Mouse (Mus musculus): Measurements from ENCODE around the gene Hps6. TPM values are rescaled to one million over a fixed set of nuclear protein-coding genes. Genes with fewer than 3 reads are reported as not detected.
A peak's percentile ranks its signal among the peaks of the same experiment; 100 is the strongest.
"Not testable (repeated sequence)": the region's sequence is repeated elsewhere in the genome, so short reads cannot be mapped to it uniquely, and the experiment has no call there.

The Hps6 gene
- total RNA-seq (2021) = 10 to 100 TPM; 16.5 to 17.1 TPM
- long read RNA-seq, experiment 1, transcript Hps6-201 (1 exons, 2,666 nt) = major isoform, 19 of 19 reads
- long read RNA-seq, experiment 1, partial matches to known transcripts = 0 of 19 reads
- long read RNA-seq, experiment 1, other reads (novel, unspliced or antisense) = 0 of 19 reads
- long read RNA-seq, experiment 2, transcript Hps6-201 (1 exons, 2,666 nt) = major isoform, 38 of 38 reads
- long read RNA-seq, experiment 2, partial matches to known transcripts = 0 of 38 reads
- long read RNA-seq, experiment 2, other reads (novel, unspliced or antisense) = 0 of 38 reads

DNA sequence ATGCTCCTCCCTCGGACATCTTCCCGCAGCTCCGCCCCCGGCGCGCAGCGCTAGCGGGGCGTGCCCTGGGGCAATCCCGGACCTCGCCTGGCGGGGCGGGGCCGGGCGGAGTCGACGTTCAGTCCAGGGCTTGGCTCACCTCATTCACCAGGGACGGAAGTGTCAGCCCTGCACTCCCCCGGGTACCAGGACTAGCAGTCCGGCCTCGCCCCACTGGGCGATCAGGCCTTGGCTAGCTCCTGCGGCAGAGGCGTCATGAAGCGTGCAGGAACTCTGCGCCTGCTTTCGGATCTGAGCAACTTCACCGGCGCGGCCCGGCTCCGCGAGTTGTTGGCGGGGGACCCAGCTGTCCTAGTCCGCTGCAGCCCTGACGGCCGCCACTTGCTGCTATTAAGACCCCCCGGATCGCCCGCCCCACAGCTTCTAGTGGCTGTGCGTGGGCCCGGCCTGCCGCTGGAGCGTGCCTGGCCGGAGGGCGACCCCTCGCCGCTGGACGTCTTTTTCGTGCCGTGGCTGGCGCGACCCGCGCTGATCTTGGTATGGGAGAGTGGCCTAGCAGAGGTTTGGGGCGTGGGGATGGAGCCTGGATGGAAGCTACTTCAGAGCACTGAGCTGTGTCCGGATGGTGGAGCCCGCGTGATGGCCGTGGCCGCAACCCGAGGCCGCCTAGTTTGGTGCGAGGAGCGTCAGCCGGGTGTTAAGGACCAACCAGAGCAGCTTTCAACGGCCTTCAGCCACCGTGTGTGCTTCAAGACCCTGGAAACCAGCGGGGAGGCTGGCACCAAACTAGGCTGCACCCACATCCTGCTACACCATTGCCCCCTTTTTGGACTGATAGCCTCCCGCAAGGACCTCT is at the start of gene Hps6:
TSS of gene Hps6 (plus strand) at position 138 of the 856 bp plus-strand sequence.
- peak; percentile 73 to 75 for DNase-seq (ENCODE audit: low spot score in 2 of 2)

DNA sequence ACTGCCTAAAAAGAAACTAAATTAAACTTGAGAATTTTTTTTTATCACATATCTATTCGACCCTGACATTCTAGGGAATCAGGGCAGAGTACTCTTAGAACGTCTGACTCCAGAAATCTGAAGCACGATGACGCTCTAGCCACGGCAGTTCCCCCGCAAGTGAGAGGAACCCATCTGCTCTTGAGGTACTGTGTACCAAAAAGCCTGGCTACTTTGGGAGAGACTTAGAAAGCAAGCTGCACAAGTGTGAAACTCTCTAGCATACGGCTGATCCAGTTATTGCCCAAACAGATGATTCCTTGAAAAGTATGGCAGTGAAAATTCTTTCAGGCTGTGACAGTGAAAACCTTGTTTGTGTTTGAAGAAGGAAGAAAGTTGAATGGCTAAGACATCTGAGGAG is 46.6 kb upstream of the Hps6 start:
- no peak for DNase-seq (ENCODE audit: low spot score in 2 of 2)

DNA sequence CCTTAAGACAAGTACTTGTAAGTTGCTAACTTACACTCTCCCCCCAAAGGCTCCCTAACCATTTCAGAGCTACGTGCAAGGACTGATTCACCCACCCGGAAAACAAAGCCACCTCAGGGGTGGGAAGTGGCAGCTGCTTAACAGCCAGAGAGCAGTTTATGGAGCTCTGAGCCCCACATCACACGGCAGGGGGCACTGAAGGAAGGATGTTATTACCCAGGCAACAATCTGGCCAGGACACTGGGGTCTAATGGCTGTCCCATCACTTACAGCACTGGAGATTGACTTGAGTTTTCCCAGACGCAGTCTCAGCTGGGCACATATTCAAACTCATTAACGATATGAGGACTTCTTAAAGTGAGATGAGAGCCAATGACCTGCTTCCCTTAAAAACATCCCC is 42.5 kb upstream of the Hps6 start:
- DNase-seq (ENCODE audit: low spot score in 2 of 2) = no peak

DNA sequence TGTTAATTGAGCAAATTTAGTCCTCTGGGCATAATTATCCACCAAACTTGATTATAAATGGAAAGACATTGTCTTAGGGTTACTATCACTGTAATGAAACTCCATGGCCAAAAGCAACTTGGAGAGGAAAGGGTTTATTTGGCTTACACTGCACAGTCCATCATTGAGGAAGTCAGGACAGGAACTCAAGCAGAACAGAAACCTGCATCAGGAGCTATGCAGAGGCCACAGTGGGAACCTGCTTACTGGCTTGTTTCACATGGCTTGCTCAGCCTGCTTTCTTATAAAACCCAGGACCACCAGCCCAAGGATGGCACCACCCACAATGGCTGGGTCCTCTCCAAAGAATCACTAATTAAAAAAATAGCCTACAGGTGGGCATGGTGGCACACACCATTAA is 18.9 kb upstream of the Hps6 start:
- no peak for DNase-seq (ENCODE audit: low spot score in 2 of 2)

DNA sequence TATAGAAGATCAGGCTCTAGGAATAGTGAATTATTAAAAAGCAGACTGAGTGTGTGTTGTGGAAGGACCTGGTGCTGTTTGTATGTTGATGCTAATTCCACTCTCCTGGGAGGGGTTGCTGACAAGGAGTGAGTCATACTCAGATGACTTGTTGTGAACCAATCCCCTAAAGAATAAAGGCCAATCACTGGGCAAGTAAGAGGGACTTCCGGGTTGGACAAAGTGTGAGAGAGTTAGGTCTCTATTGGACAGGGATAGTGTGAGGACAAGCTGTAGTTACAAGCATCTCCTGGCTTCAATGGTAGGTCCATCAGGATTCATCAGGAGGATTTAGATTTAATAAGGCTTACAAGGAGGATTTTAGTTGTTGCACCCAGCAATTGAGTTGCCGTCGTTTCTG is 15.1 kb upstream of the Hps6 start:
- no peak for DNase-seq (ENCODE audit: low spot score in 2 of 2)

DNA sequence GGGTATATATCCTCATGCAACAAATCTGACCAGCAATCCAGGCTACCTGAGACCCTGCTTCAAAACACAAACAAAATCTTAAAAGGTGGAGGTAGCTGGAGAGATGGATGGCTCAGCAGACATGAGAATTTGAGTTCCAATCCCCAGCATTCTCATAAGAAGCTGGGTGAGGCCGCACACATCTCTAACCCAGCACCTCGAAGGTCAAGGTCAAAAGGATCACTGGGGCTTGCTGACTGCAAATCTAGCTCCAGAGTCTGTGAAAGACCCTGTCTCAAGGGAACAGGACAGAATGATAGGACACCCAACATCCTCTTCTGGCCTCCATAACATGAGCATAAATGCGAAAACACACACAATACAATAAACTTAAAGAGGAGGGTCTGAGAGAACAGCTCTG is 12.1 kb upstream of the Hps6 start:
- DNase-seq (ENCODE audit: low spot score in 2 of 2) = no peak

DNA sequence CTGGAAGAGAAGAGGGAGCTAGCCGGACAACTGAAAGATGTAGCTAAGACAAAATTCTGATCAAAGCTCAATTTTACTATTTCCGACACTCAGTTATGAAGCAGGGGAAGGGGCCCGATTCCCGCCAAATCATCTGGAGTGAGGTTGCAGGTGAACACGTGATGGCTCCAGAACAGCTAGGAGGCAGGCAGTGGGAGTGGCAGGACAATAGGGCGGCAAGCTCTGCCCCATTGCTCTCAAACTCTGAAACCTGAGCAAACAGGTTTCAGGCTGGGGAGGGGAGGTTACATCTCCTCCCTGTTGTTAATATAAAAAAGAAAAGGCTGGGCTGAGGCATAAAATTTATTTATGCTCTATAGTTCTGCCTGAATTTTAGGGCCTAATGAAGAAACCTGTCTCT is 9.9 kb upstream of the Hps6 start:
- DNase-seq (ENCODE audit: low spot score in 2 of 2) = not testable (repeated sequence)

DNA sequence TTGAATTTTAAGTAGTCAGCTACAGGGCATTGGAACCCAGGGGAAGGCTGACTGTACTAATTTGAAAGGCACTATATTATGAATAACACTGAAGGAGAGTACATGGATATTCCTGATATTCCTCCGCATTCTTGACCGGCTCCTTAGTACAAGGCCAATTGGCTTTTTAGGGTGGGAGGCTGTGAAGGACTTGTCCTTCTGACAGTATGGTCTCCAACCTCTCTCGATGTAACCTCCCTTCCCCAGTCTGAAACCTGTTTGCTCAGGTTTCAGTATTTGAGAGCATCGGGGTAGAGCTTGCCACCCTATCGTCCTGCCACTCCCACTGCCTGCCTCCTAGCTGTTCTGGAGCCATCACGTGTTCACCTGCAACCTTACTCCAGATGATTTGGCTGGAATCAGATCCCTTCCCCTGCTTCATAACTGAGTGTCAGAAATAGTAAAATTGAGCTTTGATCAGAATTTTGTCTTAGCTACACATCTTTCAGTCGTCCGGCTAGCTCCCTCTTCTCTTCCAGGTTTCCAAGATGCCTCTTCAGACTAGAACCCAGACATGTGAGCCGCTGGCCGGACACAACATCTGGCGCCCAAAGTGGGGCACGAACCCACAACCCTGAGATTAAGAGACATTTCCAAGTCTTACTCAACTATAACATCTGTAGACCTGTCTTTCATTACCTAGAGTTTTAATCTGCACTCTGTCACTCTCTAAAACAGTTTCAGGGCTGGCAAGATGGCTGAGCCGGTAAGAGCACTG is 9.1 kb upstream of the Hps6 start:
- DNase-seq (ENCODE audit: low spot score in 2 of 2) = no peak

DNA sequence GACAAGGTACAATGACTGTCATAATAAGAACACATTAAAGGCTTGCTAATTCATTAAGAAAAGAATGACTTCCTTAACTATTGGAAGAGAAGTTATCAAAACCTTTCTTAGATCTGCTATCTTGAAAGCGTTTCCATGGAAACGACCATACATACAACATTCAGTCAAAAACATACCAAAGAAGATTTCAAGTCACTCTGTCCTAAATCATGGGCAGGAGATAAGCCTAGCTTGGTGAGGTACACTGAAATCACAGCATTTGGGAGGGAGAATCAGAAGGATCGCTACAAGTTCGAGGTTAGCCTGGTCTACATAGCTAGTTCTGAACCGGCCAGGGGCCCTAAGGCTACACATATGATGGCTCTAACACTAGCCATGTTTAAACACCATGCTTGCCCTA is 5.9 kb upstream of the Hps6 start:
- no peak for DNase-seq (ENCODE audit: low spot score in 2 of 2)

DNA sequence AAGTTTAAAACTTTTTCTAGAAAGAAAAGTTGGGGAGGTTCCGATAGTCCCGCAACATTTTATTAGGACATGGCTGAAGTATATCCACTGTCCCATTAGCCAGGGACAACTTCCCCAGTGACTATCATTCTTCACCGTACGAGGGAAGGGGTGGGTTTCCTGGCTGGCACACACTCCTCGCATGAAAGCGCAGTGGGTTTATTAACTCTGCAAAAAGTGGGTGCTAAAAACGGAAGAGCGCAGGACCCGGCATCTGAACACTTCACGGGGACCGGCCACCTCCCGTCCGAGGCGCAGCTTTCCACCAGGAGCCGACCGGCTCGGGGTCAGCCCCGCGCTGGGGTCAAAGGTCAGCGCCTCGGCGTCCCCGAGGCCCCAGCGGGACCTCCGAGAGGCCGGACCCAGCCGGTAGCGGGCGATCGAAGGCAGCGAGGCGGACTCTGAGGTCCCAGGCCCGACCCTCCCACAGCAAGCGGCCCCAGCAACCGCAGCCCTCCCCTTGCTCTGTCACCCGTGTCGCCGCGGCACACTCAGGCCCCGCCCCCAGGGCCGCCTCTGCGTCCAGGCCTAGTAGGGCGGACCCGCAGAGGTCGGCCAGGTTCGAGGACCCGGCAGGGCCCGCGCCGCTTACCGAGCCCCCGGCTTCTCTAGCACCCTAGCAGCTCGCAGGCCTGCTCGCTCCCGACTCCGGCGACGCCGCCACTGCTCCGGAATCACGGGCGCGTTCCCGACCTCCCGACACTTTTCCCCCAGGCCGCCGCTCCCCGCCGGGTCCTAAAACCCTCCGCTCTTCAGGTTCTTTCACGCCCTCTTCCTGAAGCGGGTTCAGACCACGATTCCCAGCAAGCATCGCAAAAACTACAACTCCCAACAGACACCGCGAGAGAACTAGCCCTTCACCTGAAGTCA is 5.3 kb upstream of the Hps6 start, which contains the start of gene Armh3:
TSS of gene Armh3 (minus strand) at position 704 of the 909 bp plus-strand sequence.
- DNase-seq (ENCODE audit: low spot score in 2 of 2) = peak; percentile 74 to 82

DNA sequence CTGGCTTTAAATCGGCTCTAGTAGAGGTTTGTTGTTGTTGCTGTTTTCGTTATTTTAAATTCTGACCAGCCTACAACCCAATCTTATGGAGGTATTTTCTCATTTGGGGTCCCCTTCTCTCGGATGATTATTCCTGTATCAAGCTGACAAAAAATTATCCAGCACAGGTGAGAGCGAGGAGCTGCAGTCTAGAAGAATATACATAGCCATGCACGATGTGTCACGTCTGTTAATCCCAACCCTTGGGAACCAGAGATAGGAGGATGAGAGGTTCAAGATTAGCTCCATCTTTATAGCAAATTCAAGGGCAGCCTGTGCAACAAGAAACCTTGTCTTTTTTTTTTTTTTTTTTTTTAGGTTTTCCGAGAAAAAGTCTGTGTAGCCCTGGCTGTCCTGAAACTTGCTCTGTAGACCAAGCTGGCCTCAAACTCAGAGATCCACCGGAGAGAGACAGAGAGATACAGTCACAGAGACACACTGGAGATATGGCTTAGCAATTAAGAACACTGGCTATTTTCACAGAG is 4.6 kb upstream of the Hps6 start:
- DNase-seq (ENCODE audit: low spot score in 2 of 2) = no peak

DNA sequence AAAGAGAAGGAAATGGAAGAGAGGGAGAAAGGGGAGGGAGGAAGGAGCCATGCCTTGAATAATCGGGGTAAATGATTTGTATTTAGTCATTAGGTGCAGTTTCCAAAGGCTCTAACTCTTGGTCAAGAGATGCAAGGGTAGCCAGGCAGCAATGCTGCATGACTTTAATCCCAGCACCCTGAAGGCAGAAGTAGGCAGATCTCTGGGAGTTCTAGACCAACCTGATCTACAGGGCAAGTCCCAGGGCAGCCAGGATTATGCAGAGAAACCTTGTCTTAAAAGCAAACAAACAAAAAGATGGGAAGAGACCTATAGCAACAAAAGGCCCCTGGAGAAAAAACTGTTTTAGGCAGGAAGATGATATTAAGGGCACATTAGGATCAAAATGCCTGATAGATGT is 3.9 kb upstream of the Hps6 start:
- no peak for DNase-seq (ENCODE audit: low spot score in 2 of 2)

DNA sequence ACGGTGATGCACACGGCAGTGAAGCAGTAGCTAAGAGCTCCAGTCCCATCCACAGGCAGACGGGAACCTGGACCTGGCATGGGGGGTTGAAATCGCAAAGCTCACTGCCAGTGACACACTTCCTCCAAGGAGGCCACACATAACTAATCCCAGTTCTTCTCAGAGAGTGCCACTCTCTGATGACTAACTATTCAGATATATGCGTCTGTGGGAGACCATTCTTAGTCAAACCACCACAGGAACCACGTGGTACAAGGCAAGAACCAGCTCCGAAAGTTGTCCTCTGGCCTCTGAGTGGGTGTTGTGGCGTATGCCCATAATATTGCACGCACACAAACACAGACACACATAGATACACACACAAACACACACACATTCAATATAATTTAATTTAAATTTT is 1.0 kb upstream of the Hps6 start:
- no peak for DNase-seq (ENCODE audit: low spot score in 2 of 2)

DNA sequence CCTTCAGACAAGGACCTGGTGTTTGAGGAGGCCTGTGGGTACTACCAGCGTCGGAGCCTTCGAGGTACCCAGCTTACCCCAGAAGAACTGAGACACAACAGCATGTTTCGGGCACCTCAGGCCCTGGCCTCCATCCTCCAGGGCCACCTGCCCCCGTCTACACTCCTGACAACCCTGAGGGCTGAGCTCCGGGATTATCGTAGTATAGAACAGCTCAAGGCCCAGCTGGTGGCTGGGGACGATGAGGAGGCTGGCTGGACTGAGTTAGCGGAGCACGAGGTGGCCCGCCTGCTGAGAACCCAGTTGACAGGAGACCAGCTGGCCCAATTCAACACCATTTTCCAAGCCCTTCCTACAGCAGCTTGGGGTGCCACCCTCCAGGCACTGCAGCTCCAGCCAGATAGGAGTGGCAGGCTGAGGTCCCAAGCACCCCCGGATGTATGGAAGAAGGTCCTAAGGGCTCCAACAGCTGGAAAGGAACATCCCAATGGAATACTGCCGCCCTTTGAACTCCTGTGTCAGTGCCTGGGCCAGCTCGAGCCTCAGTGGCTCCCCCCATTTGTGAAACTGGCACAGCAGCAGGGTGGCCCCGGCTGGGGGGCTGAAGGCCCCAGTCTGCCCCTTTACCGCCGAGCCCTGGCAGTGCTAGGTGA is 1.6 kb downstream of the Hps6 start:
- DNase-seq (ENCODE audit: low spot score in 2 of 2) = no peak

DNA sequence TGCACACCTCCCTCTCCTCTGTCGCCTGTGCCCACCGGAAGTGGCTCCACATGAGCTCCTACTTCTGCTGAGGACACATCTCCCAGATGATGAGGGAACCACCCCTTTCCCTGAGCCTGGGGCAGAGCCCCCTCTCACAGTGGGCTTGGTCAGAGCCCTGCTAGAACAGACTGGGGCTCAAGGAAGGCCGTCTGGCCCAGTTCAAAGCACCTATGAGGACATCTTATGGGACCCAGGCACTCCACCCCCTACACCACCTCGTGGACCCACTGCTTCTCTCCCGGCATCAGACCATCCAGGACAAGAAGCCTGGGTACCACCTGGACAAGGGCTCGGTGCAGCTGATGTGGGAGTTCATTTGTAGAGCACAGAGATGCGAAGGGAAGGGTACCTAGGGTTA is 2.4 kb downstream of the Hps6 start:
- no peak for DNase-seq (ENCODE audit: low spot score in 2 of 2)

DNA sequence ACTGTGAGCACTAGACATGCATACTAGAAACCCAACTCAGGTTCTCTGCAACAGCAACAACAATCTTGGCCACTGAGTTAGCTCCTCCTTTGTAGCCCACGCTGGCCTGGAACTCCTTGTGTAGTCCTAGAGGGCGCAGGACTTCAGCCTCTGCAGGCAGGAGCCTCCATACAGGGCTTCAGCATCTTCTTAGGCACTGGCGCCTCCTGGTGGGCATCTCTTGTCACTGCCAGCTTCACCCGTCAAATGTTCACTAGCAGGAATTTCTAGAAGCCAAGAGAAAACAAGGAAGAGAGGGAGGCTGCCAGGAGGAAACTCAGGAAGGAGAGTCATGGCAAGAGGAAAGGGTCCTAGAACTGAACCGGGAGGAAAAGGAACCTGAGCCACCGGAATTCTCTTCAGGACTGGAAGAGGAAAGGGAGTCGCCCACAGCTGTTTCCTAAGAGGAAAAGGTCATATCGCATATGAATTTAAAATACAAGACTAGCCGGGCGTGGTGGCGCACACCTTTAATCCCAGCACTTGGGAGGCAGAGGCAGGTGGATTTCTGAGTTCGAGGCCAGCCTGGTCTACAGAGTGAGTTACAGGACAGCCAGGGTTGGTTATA is 11.4 kb downstream of the Hps6 start:
- peak; percentile 72 to 80 for DNase-seq (ENCODE audit: low spot score in 2 of 2)

DNA sequence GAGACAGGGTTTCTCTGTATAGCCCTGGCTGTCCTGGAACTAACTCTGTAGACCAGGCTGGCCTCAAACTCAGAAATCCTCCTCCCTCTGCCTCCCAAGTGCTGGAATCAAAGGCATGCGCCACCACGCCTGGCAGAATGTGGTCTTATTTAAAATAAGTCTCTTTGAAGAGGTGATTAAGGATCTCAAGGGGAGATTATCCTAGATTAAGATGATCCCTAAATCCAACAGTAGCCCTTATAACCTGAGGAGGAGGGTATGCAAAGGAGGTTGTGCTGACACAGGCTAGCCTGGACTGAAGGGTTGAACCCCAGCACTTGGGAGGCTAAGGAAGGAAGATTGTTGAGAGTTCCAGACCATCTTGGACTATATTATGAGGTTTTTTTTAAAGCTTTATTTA is 12.7 kb downstream of the Hps6 start:
- no peak for DNase-seq (ENCODE audit: low spot score in 2 of 2)

DNA sequence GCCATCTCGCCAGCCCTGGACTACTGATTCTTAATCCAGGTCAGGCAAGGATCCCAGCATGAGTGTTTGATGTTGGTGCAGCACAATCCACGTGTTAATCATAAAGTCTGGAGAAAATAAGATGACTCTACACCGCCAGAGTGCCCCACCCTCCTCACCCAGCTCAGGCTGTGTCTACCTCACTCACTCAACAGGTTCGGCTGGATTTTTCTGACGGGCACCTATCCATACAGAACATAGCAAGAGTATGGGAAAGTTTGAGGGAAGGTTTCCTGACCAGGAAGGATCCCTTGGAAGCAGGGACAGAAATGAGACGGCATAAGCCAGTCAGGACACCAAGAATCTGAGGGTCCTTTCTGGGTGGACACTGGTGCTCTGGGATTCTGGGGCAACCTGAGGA is 21.7 kb downstream of the Hps6 start:
- no peak for DNase-seq (ENCODE audit: low spot score in 2 of 2)

DNA sequence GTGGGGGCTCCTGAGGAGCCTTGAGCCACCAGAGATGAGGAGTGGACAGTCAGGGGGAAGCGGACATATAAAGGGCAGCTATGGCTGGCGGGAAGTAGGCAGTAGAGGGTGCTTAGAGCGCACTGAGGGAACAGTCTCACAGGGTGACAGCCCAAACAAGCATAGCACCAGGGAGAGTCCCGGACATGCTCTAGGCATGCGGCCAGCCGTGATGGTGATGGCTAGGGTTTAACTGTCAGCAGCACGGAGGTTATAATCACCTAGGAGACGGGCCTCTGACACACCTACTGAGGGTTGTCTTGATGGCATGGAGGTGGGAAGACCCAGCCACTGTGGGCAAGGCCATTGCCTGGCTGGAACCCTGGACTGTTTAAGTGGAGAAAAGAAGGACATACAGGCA is 23.3 kb downstream of the Hps6 start:
- DNase-seq (ENCODE audit: low spot score in 2 of 2) = no peak
